Mouse (Mus musculus): Measurements from ENCODE around the gene Tmem248.

GRCm38 (mm10) chr5:130203948-130204347 lies 12.9 kb upstream of the Tmem248 start:
- TF ChIP-seq POLR2A (IDR thresholded peaks at IDR 0.05; ENCODE audit: low read depth, low read length) (no peak), CTCF (IDR thresholded peaks at IDR 0.05; ENCODE audit: extremely low read depth, insufficient read length, insufficient replicate concordance, low read depth, low read length) (no peak)
